Mouse (Mus musculus): Measurements from ENCODE around the gene Lhx5. TPM values are rescaled to one million over a fixed set of nuclear protein-coding genes. Genes with fewer than 3 reads are reported as not detected.

Gene Lhx5
- not detected in 2 replicates for total RNA-seq (2021)
- long read RNA-seq = 0 reads

DNA sequence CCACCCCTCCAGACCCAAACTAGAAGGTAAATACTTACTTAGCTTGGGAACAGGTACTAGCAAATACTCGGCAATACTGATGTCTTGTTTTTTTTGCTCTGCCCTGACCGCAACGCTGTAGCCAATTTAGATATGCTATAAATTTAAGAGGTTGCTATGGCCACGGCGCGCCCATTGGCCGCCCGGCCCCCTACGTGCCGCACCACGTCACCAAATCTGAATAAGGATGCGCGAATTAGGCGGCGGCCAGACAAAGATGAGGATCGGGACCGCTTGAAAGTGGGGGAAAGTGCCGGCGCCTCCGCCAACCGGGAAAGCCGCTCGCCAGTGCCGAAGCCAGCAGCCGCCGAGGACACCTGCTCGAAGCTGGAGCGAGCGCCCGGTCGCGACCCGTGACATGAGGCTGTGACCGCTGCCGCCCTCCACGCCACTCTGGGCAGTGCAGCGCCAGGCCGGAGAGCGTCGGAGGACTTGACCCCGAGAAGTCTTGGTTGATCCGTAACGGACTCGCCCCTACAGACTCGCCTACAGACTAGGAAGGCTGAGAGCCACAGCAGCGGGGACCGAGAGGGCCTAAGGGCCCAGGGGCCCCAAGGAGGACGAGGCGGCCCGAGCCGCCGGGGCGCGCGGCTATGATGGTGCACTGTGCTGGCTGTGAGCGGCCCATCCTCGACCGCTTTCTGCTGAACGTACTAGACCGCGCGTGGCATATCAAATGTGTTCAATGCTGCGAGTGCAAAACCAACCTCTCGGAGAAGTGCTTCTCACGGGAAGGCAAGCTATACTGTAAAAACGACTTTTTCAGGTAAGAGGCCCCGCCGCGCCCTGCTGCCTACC, at the start of gene Lhx5:
Gene Lhx5 (plus strand): TSS at position 51 of the 837 bp plus-strand sequence.
- DNase-seq = no peak

DNA sequence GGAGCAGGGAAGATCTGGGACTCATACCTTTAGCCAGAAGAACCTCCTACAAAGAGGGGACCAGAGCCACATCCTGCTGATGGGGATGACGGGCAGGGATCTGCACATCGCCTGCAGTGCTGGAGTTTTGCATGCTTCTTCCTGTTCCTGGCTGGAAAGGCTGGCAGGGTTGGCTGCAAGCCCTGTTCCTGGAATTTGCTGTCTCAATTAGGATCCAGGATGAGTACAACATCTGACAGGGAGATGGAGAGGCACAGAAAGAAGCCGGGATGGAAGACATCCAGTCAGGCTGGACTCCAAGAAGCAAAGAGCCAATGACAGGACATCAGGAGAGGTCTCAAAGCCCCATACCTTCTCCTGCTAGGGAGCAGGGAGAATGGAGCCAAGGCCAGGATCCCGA, 45.1 kb upstream of the Lhx5 start:
- no peak for DNase-seq

GRCm38 (mm10) chr5:120388765-120389164, 42.7 kb upstream of the Lhx5 start:
- no peak for DNase-seq

DNA sequence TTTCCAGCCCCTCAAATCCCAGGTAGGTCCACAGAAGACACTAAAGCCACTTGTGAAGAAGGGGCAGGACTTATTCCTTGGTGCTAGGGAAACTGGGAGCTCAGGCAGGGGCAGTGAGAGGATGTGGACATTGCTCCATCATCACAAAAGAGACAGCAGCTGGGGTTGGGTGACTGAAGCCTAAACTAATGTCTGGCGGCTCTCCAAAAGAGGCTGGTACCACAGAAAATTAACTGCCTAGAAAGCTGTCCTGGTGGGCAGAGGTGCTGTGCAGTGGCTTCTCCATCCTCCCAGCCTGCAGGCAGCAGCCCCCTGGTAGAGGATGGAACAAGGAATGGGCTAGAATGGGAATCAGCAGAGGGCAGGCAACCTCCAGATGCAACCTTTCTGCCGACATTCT, 41.5 kb upstream of the Lhx5 start:
- DNase-seq = no peak

DNA sequence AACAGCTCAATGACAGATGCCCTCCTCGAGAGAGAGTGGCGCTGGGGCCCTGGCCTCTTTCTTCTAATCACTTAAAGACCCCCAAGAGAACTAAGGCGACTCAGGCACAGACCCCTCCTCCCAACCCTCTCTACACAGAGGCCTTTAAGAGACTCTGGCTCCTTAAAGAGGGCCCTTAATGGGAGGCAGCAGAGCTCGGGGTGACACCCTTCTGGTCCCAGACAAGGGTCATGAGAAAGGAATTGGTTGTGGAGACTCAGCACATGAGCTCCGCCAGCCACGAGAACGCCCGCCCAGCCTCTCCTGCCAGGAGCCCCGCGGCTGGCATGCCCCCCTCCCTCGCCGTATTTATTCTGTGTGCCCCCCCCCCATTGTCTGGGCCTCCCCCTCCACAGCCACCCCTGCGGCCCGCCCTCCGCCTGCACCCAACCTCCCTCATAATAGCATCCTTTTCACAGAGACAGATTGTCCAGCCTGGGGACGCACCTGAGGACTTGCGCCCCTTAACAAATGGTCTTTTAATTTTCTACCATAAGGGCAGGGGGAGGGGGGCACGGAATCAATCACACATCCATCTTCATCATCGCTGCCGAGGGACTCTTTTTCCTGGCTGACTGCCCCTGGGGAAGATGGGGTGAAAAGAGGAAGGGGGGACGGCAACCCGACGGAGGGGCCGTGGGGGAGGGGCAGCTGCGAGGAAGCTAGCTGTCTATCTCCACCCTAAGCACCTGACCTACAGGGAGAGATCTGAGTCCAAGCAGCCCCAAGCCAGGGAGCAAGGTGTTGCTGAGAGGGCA, 37.4 kb upstream of the Lhx5 start:
- no peak for DNase-seq

DNA sequence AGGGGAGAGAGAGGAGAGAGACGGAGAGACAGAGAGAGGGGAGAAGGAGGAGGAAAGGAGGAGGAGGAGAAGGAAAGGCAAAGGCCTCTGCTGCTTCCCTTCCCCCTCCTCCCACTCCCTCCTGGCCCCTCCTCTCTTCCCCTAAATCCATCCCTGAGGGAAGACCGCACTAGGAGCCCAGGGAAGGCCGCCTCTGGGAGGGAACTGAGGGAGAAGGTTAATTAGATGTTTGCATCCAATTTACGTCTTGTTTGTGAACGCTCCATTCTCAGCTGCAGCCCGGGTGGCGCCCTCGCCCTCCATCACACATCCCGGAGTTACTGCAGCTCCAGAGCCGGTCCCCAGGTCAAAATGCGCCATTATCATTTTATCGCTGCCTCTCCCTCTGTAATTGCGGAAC, 33.5 kb upstream of the Lhx5 start:
- no peak for DNase-seq

DNA sequence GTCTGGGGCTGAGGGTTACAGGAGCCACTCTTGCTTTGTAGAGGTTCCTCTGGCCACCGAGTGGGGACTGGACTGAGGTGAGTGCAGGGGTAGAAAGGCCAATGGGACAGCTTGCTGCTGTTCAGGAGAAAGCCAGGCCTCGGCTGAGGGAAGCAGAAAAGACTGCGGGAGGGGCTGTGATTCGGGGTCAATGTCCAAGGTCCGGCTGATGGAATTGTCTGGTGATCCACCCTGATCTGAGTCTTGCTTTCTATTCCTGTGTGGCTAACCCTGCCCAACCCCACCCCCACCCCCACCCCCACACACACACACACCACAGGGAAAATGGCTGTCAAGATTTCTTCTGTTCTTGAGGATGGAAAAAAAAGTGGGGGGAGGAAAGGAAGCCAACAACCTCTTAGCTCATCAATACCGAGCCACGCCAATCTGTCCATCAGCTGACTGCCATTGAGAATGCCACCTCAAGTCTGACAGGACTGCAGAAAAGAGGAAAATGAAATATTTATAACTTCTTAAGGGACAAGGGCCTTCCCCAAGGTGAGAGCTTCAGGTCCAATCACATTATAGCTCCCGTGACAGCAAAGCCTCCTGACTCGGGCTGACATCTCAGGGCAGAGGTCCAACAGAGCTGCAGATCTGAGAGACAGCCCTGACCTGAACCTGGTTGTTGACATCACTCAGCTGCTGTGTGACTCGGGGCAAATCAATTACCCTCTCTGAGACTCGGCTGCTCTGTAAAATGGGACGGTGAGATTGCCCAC, 26.5 kb upstream of the Lhx5 start:
- no peak for DNase-seq

GRCm38 (mm10) chr5:120408933-120409332, 22.6 kb upstream of the Lhx5 start:
- DNase-seq = no peak

- no peak for DNase-seq
These were observed 21.8 kb upstream of the Lhx5 start for GRCm38 (mm10) chr5:120409385-120410378.

- no peak for DNase-seq
These were observed 18.1 kb upstream of the Lhx5 start for GRCm38 (mm10) chr5:120413436-120413835.

DNA sequence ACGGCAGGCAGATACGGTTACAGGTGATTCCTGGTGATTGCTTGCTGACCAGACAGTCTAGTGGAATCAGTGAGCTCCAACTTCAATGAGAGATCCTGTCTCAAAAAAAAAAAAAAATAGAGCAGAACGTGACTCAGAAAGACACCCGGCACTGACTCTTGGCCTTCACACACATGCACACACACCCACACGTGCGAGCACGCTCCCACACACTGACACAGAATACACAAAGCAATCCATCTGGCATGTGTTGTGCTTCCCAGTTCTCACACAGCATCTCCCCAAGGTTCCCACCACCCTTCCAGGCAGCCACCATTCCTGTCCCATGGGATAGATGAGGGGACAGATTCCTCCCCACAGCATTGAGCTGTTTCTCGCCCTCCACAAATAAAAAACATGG, 11.4 kb upstream of the Lhx5 start:
- no peak for DNase-seq

GRCm38 (mm10) chr5:120424039-120424438, 7.5 kb upstream of the Lhx5 start:
- peak; percentile 83 for DNase-seq

- DNase-seq = no peak
These were observed 6.8 kb upstream of the Lhx5 start for GRCm38 (mm10) chr5:120424657-120425056.

DNA sequence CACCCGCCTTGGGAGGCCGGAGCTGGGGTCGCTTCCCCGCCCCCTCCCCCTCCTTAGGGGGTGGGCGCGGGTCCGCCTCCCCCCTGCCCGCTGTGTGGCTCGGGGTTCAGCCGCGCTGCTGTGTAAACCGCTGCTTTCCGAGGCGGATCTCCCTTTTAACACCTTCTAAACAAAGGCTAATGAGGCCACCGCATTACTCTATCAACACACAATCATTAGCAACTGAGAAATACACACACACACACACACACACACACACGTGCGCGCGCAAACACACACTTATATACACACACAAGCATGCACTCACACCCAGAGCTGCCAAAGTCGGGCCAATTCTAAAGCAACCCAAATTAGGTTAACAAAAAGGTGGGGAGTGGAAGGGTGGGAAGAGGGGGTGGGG, 5.8 kb upstream of the Lhx5 start:
- no peak for DNase-seq

- no peak for DNase-seq
These were observed 4.9 kb upstream of the Lhx5 start for GRCm38 (mm10) chr5:120426572-120426971.

- DNase-seq = no peak
These were observed 4.0 kb upstream of the Lhx5 start for GRCm38 (mm10) chr5:120427451-120427938.

- no peak for DNase-seq
These were observed 3.2 kb upstream of the Lhx5 start for GRCm38 (mm10) chr5:120428189-120428838.

DNA sequence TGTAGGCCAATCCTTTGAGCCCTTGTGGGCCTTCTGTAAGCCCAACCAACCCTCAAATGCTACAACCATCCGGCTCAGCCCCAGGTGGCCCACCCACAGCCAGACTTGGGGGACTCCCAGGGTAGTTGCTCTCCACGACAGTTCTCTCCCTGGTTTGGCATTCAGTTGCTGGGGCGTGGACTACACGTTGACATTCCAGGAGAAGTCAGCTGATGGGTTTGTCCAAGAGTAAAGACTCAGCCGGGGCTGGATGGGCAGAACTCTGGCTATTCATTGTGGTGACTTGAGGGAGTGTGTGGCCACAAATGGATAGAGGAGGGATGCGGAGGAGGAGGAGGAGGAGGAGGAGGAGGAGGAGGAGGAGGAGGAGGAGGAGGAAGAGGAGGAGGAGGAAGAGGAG, 2.5 kb upstream of the Lhx5 start:
- DNase-seq = no peak

DNA sequence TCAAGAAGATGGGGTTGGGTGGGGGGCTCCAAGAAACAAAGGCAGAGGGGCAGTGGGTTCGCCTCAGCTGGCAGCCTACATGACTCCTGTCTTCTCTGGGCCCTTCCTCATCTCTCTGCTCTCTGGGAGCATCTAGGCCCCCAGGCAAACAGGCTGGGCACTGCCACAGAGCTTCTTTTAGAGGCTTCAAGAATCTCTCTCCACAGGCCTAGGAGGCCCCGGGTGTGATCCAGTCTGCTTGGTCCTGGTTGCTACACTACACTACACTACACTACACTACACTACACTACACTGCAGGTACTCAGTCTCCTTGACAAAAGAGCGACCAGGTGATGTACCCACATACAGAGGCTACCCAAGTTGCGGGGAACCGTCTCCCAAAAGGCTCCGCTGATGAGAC, 1.8 kb upstream of the Lhx5 start:
- DNase-seq = no peak

GRCm38 (mm10) chr5:120431001-120431583, 407 bp upstream of the Lhx5 start:
- no peak for DNase-seq

All from adrenal gland, postnatal 25 days (tissue).